Mouse (Mus musculus) granulocyte monocyte progenitor cell, adult 5-6 weeks (primary cell): ENCODE measurements at regions not wholly inside any gene's neighbourhood (a gene's known extent, or its start where the extent isn't known, plus 50 kb on each side); places are given as distances from the start of the nearest gene placed in this dataset.

Experiments used
- ATAC-seq: replicated peaks from 2 replicates; pipeline ENCODE4 v1.8.0; 2016; ENCODE audit warnings: mild to moderate bottlenecking, moderate TSS enrichment, inconsistent platforms; ENCODE audit not compliant: poor library complexity, severe bottlenecking

DNA sequence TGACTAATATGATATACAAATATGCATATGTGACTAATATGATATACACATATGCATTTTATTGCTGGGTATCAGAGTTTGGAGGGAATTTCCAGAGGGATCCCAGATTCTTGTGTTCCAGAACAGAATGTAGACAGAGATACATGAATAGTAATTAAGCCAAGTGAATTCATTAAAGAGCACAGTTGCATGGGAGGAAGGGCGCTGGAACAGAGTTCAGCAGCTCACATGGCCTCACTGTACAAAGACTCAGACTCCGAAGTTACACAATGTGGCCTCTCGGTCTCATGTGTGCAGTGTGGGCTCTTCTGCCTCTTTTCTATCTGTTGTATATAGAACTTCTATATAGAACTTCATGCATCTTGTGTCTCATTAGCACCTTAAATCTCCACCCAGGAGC lies 196.8 kb upstream of the Rbfox1 start:
- ATAC-seq, result no peak

GRCm38 (mm10) chr16:5673372-5673960 lies 211.7 kb upstream of the Rbfox1 start:
- ATAC-seq, result no peak

- no peak for ATAC-seq
Measured at GRCm38 (mm10) chr16:5672871-5673270, 212.3 kb upstream of the Rbfox1 start.

DNA sequence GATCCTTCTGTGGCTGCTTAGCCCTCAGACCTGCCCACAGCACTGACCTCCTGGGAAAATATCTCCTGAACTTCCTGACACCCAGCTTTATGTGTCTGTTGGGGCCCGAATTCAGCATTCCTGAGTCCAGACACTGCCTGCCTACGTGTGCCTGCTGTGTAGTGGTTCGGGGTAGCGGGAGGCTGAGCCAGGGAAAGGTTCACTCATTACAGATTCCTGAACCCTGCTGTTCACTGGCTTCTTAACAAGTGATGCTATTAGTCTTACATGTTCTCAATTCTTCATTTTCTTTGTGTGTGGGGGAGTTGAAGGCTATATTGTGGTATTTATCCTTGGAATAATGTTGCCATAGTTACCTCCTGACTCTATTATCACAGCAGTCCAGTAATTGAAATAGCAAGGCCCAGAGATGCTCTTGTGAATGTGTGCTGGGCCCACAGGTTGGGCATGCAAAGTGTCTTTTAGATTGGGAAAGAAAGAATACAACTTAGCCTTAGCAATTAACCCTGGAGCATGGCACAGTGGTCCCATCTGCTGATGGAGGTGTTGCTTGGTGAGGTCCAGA lies 216.7 kb upstream of the Rbfox1 start:
- no peak for ATAC-seq

- no peak for ATAC-seq
Measured at GRCm38 (mm10) chr16:5661918-5662317, 223.2 kb upstream of the Rbfox1 start.

- ATAC-seq, result no peak
Measured at GRCm38 (mm10) chr16:5651551-5651950, 233.6 kb upstream of the Rbfox1 start.

GRCm38 (mm10) chr16:5651002-5651401 lies 234.2 kb upstream of the Rbfox1 start:
- no peak for ATAC-seq

DNA sequence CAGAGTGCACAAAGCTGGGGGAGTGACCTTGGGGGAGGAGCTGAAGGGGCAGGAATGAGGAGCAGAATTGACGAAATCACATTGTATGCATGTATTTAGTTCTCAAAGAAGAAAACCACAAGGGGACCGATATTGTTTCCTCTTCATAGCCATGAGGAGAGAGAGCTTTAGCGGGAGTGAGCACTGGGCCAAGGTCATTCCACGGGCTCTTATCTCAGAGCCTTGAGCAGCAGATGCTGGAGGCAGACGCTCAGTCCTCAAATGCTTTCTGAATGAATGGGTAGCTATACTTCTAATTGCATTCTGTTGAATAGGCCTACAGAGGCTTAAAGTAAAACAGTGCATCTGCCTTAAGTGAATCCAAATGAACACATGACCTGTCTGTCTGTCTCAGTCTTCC lies 245.2 kb upstream of the Rbfox1 start:
- ATAC-seq, result no peak

GRCm38 (mm10) chr16:5629996-5630395 lies 255.2 kb upstream of the Rbfox1 start:
- no peak for ATAC-seq

DNA sequence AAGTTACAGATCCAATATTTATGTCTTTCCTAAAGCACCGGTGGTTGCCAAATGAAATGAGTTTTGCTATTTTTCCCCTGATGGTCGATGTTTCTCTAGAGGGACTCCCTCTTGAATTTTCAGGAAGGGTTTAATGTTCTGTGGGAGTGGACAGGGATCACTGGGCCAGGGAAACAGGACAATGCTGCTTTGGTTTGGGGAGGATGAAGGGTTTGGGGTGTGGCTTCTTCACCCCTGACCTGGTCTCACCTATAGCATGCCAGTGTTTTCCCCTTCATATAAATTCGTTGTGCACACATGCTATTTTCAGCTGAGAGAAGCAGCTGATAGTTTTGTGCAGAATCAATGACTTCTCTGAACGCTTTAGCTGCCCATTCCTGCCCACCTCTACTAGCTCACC lies 257.2 kb upstream of the Rbfox1 start:
- ATAC-seq, result no peak

GRCm38 (mm10) chr16:5627117-5627909 lies 257.8 kb upstream of the Rbfox1 start:
- no peak for ATAC-seq

GRCm38 (mm10) chr16:5625159-5625558 lies 260.0 kb upstream of the Rbfox1 start:
- no peak for ATAC-seq

- ATAC-seq, result no peak
Measured at GRCm38 (mm10) chr16:5620566-5620965, 264.6 kb upstream of the Rbfox1 start.

DNA sequence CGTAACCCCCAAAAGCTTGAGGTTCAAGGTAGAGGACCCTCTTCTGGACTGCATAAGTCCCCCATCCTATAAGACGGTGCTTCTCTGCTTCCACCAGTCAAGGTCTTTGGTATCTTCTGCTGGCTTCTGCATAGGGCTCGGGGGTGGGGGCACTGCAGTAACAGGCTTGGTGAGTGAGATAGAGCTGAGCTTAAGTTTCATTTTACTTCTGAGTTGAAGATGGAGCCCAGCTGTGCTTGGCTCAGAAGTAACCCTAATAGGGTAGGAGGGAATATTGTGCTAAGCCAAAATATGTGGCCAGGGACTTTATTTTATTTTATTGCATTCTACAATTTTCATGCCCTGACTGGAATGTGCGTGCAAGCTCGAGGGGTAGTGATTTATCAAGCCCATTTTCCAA lies 268.8 kb upstream of the Rbfox1 start:
- no peak for ATAC-seq

DNA sequence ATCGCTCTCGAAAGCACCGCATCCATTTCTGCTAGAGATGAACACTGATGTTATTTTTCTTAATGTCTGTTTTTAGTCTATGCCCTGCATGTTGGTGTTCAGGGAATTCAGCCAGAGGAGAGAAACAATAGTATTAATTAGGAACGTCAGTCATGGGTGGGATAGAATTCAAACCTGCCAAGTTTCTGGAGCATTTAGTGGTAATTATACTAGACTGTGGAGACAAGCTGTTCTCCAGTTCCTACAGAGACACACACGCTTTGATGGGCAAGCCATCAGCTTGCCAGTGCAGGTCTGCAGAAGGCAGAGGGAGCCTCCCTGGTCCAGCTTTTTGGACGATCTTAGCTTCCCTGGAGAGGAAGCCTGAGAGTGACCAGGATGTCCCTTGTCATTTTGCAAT lies 289.8 kb upstream of the Rbfox1 start:
- ATAC-seq, result no peak

GRCm38 (mm10) chr16:5578333-5578732 lies 306.8 kb upstream of the Rbfox1 start:
- ATAC-seq, result no peak

DNA sequence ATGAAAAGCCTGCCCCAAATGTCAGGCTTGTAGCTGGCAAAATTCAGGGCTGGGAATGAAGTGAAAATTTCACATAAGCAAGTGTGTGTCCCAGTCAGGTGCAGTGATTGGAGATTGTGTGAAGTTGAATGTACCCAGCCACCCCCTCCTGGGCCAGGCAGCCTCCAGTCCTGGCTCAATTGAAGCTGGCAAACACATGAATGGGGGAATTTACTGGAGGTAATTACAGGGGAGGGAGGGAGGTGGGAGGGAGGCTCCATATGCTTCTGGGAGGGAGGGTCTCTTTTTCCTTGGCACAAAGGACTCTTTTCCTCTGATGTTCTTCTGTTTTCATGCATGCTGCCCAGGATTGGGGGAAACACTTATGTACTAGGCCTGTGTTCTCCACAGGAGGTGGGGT lies 312.4 kb upstream of the Rbfox1 start:
- ATAC-seq, result no peak

DNA sequence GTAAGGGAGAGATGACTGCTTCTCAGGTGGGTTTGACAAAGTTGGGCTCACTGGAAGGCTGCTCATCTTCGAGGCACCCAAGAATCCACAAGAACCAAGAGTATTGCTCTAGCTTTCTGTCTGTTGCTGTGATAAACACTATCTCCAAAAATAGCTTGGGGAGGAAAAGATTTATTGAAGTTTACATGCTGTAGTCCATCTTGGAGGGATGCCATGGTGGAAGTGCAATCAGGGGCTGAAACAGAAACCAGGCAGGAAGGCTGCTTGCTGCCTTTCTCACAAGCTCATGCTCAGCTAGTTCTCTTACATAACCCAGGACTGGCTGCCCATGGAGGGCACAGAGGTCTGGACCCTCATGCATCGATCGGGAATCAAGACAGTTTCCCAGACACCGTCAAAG lies 314.5 kb upstream of the Rbfox1 start:
- no peak for ATAC-seq

DNA sequence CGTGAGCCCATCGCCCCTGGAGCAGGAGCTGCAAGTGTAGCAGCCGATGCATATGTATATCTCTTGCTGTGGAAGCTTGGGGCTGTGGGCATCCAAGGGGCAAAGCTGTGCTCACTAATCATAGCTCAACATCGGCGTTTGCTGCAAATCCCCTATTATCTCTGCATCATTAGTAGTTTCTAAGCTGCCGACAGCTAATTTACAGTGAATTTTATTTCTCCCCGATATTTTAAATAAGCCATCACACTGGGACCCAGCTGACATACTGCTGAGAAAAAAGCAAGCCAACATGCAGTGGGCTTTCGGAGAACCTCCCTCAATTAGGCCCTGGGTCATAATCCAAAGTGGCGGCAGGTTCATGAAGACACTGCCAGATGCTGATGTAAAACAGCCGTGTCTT lies 313.3 kb upstream of the Eef2kmt start:
- ATAC-seq, result no peak

DNA sequence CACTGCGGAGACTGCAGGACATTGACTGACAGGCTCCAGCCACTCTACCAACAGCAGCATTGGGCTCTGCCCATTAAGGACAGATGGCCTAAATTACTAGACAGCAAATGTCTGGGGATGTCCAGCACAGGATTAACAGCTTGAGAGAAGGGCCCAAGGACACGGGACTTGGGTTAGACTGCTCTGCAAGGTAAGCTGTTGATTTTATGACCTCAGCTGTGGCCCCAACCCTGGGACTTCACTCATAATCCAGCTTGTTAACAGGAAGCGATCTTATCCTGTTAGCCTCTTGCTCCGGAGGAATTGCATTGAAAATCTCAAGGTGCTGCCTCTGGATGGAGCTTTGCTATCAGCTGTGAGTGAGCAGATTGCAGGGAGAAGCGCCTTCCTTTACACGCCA lies 293.2 kb upstream of the Eef2kmt start:
- no peak for ATAC-seq

GRCm38 (mm10) chr16:5548602-5549001 lies 292.8 kb upstream of the Eef2kmt start:
- no peak for ATAC-seq

- no peak for ATAC-seq
Measured at GRCm38 (mm10) chr16:5546808-5547207, 291.0 kb upstream of the Eef2kmt start.
